Mouse (Mus musculus) yolk sac, embryonic 10.5 days (tissue): Measurements from ENCODE around the gene Mia.

Source experiments
- DNase-seq: peaks from one replicate; pipeline ENCODE4 v3.0.0-alpha.2; 2017; ENCODE audit warnings: low spot score

Mia gene

DNA sequence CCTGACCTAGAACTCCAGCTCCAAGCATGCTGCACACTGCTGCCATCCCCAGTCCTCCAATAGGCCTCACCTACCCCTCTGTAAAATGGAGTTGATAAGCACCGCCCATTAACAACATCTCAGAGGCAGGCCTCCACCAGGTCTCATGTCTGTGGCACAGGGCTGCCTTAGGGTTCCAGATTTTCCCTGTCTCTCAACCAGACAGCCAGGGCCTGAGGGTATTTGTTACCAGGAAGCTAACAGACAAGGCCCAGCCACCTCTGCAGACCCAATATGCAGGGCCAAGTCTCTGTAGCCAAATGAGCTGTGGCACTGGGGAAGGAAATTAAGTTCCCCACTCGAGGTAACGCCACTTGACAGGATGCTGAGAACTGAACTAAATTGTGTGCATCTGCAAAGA lies 20.0 kb downstream of the Mia start:
- DNase-seq: no peak

DNA sequence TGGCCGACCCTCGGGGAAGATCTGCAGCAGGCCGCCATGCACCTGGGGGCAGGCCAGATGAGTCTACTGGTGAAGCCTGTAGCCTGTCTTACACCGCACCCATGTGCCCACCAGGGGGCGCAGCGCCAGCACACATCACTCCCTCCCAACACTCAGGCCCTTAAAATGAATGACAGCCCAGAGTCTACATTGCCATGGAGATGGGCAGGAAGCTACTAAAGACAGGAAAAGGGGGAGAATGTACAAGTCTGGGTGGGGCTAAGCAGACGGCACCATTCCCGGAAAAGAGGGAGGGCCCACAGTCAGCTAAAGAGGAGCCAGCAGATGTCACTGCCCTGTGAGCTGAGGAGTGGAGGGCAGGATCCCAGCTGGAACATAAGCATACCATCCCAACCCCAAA lies 21.1 kb downstream of the Mia start:
- DNase-seq: peak; percentile 83

DNA sequence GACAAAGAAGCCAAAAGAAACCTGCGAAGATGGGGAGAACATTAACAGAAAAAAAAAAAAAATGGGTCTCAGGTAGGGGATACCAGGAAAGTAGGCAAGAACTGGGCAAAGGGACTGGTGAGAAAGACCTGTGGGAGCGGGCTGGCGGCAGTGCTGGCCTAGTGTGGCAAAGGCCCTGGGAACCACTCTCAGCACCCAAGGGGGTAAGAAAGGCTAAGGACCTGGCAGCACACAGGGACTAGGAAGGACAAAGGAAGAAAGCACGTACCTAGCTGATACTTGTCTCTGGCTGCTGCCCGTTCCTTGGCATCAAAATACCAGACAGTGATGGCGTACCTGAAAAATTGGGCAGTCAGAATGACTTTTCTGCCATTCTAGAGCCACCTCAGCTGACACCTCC lies 21.7 kb downstream of the Mia start:
- no peak for DNase-seq

DNA sequence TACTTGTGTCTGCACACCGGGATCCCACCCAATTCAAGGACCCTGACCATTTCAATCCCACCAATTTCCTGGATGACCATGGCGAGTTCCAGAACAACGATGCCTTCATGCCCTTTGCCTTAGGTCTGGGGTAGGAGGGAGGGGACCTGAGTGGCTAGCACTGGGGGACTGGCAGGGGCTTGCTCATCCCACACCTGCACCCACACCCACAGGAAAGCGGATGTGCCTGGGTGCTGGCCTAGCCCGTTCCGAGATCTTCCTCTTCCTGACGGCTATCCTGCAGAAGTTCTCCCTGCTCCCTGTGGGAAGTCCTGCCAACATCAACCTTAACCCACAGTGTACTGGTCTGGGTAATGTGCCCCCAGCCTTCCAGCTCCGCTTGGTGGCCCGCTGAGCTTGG lies 22.8 kb downstream of the Mia start:
- DNase-seq: no peak

DNA sequence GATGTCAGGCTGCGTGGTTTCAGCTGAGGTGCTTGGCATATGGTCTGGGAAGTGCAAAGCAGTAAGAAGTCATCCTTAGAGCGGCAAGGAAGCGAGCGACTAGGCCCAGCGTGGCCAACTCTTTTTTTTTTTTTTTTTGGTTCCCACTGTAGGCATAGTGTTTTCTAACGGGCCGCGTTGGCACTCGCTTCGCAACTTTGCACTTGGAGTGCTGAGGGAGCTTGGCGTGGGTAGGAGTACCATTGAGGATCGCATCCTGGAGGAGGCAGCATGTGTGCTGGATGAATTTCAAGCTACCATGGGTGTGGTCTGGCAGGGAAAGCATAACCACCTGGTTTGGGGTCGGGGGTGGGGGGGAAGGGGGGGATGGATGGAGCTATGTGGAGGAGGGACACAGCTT lies 25.0 kb downstream of the Mia start:
- DNase-seq: no peak

- DNase-seq: no peak
Observed at GRCm38 (mm10) chr7:27153205-27153764, 27.7 kb downstream of the Mia start, which contains the start of gene Cyp2t4. TSS of gene Cyp2t4 (plus strand) at chr7:27153714.

DNA sequence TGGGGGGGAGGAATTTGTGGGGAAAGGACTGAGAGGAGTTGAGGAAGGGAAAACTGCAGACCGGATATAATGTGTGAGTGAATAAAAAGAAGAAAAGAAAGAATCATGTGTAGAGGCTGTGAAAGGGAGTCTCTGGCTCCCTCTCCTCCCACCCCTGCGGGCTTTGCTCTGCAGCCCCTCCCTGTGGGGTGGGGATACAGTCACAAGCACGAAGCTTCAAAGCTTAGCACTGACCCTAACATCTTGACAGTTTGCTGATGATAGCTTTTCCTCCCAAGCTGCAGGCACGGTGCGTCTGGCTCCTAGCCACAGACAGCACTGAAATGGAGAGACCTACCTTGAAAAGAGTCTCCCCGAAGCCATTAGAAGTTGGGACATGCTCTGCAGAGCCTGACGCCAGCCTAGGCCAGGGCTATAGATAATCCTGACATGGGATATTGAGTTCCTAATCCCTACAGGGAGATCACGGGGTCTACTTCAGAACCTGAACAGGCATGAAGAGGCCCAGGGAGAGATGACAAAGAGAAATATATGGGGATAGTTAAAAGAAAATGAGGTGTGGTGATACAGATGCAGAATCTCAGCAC lies 44.5 kb downstream of the Mia start:
- DNase-seq: no peak

- no peak for DNase-seq
Observed at GRCm38 (mm10) chr7:27133757-27134156, 47.2 kb downstream of the Mia start.

DNA sequence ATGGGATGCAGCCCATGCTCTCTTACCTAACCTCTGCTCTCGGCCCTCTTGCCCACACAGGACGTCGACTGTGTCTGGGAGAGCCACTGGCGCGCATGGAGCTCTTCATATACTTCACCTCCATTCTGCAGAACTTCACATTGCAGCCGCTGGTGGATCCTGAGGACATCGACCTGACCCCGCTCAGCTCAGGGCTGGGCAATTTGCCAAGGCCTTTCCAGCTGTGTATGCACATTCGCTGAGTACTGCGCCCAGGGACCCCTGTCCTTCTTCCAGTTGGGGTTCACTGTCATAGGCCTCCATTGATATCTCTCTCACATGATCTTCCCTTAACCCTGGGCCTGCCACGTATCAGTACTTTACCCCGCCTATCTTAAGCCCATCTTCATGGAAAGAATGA lies 47.8 kb downstream of the Mia start:
- no peak for DNase-seq

DNA sequence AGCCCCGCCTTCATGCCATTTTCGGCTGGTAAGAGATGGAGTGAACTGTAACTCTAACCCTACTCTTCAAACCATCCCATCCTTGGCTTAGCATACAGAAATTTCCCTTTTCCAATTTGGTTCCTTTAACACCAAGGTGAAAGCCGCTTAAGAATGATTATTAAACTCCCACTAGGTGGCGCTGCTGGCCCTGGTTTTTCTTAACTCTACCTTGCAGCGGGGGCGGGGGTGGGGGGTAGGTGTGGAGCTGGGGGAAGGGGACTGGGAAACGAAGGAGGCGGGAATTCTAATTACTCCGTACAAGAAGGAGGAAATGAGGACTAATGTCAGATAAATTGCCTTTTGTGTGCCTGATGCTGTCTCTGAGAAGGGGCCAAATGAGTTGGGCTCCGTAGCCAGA lies 48.4 kb downstream of the Mia start:
- no peak for DNase-seq

- DNase-seq: no peak
Observed at GRCm38 (mm10) chr7:27131387-27131786, 49.6 kb downstream of the Mia start.

- DNase-seq: peak; percentile 56
Observed at GRCm38 (mm10) chr7:27130521-27131370, 50.2 kb downstream of the Mia start.

DNA sequence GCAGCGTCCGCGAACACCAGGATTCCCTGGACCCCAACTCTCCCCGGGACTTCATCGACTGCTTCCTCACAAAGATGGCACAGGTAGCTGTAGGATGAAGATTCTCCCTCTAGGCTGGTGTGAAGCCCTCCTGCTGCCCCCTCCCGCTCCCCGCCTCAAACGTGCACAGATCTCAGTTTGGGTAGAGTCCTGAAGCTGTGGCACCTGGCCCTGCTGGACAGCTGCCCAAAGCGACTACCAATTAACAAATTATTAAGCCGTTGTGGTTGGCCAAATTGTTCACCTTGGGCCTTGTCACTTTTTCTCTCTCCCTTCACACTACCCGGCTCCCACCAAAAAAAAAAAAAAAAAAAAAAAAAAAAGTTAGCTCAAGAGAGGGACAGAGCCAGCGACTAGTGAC lies 51.1 kb downstream of the Mia start:
- no peak for DNase-seq
